Mouse (Mus musculus) kidney, embryonic 14.5 days (tissue): ENCODE data around the gene Dennd6a. TPM values are rescaled to one million over a fixed set of nuclear protein-coding genes. Genes with fewer than 3 reads are reported as not detected.
A peak's percentile ranks its signal among the peaks of the same experiment; 100 is the strongest.

Experiments used
- ATAC-seq: fragments of 200-750 bp; cut with Nextera tagmentation; 2 replicates; pipeline ENCODE4 v1.8.0; 2017; ENCODE audit warnings: moderate number of reproducible peaks, mild to moderate bottlenecking, moderate TSS enrichment, moderate library complexity; ENCODE audit not compliant: low FRiP score, low TSS enrichment
- H3K27ac ChIP-seq: fragments of 300-500 bp; sonication (generic); 2 replicates; pipeline ENCODE4 v1.5.1; 2014; ENCODE audit warnings: low read depth, mild to moderate bottlenecking, low read length, moderate library complexity, mixed read lengths
- H3K27me3 ChIP-seq: fragments of 300-500 bp; sonication (generic); 2 replicates; pipeline ENCODE4 v1.6.1; 2014; ENCODE audit warnings: mild to moderate bottlenecking, low read length; ENCODE audit not compliant: control insufficient read depth, insufficient read depth
- H3K36me3 ChIP-seq: fragments of 300-500 bp; sonication (generic); 2 replicates; pipeline ENCODE4 v1.6.1; 2014; ENCODE audit warnings: low read length, mixed read lengths; ENCODE audit not compliant: control insufficient read depth, insufficient read depth
- H3K4me1 ChIP-seq: fragments of 300-500 bp; sonication (generic); 2 replicates; pipeline ENCODE4 v1.6.1; 2014; ENCODE audit warnings: low read length, mixed read lengths; ENCODE audit not compliant: control insufficient read depth, insufficient read depth
- H3K4me2 ChIP-seq: fragments of 300-500 bp; sonication (generic); replicated peaks from 2 replicates; pipeline ENCODE4 v1.6.1; 2014; ENCODE audit warnings: low read depth, mild to moderate bottlenecking, low read length
- H3K4me3 ChIP-seq: fragments of 300-500 bp; sonication (generic); 2 replicates; pipeline ENCODE4 v1.5.1; 2014; ENCODE audit warnings: mild to moderate bottlenecking, low read length
- H3K9ac ChIP-seq: fragments of 300-500 bp; sonication (generic); 2 replicates; pipeline ENCODE4 v1.6.1; 2014; ENCODE audit warnings: low read depth, mild to moderate bottlenecking, low read length, moderate library complexity
- H3K9me3 ChIP-seq: fragments of 300-500 bp; sonication (generic); 2 replicates; pipeline ENCODE4 v1.6.1; 2016; ENCODE audit warnings: low read length; ENCODE audit not compliant: control insufficient read depth
- WGBS: fragments of 180-500 bp; shearing (Covaris S2); extraction: QIAGEN DNeasy Blood & Tissue Kit; methylation state at CpG from one replicate; pipeline ENCODE4 v1.1.7; 2014; 5-methylcytosine and 5-hydroxymethylcytosine counted together
- polyA plus RNA-seq: library from polyadenylated mRNA; unstranded; fragments of >200 nt; fragmentation: Nextera tagmentation; extraction: Ambion mirVana; gene quantifications from 2 replicates; pipeline ENCODE4 v1.2.1, GENCODE M21; 2014

Gene Dennd6a
- polyA plus RNA-seq, 1 experiment from 2014 or later, result 41.8 TPM

- 94% methylated on average over 5 of the region's 5 CpGs for WGBS
- no peak for ATAC-seq
Measured at GRCm38 (mm10) chr14:26626605-26627140, 53.0 kb downstream of the Dennd6a start.

GRCm38 (mm10) chr14:26637025-26637850 is 63.6 kb downstream of the Dennd6a start:
- H3K27me3 ChIP-seq, result no peaks in the 10 kb centered on the region
- H3K4me1 ChIP-seq, result peaks cover 8% of the 10 kb centered on the region
- peak overlapping the region; percentile 97 for H3K27ac ChIP-seq
- peak overlapping the region; percentile 94 for H3K4me3 ChIP-seq
- 29% methylated on average over 17 of the region's 17 CpGs for WGBS
- peak overlapping the region; percentile 97 for H3K9ac ChIP-seq
- no peak for ATAC-seq
- no peaks in the 10 kb centered on the region for H3K9me3 ChIP-seq
- peak overlapping the region; percentile 52 for H3K4me2 ChIP-seq
- peaks cover 10% of the 10 kb centered on the region for H3K36me3 ChIP-seq

More at GRCm38 (mm10) chr14:26626605-26627140, 53.0 kb downstream of the Dennd6a start:
- H3K4me2 ChIP-seq, result no peak overlapping the region
- no peaks in the 10 kb centered on the region for H3K27me3 ChIP-seq
- H3K4me3 ChIP-seq, result no peak overlapping the region
- H3K27ac ChIP-seq, result no peak overlapping the region
- no peak overlapping the region for H3K9ac ChIP-seq
- no peaks in the 10 kb centered on the region for H3K9me3 ChIP-seq
- H3K36me3 ChIP-seq, result peaks cover 73% of the 10 kb centered on the region
- no peaks in the 10 kb centered on the region for H3K4me1 ChIP-seq

- peak within 1 kb of the TSS; percentile 97 for H3K9ac ChIP-seq
- H3K4me1 ChIP-seq, result peaks cover 8% of the 10 kb centered on the region
- under 1% methylated on average over 80 of the region's 83 CpGs for WGBS
- H3K27ac ChIP-seq, result peak within 1 kb of the TSS; percentile 97
- H3K36me3 ChIP-seq, result 0 out of 2 replicates have a peak, but pooled peaks cover 3% of the 10 kb centered on the region
- peak within 1 kb of the TSS; percentile 62 for H3K4me2 ChIP-seq
- peak; percentile 99 for ATAC-seq
- no peaks in the 10 kb centered on the region for H3K9me3 ChIP-seq
- H3K4me3 ChIP-seq, result peak within 1 kb of the TSS; percentile 94
- no peaks in the 10 kb centered on the region for H3K27me3 ChIP-seq
Measured at GRCm38 (mm10) chr14:26637851-26638707, 64.4 kb downstream of the Dennd6a start, which contains the start of gene Arf4. Gene Arf4 (plus strand): TSS chr14:26638074.

- Histone ChIP-seq H3K4me2 (peak overlapping the region; percentile 62), H3K27ac (peak overlapping the region; percentile 97), H3K27me3 (no peaks in the 10 kb centered on the region), H3K9me3 (no peaks in the 10 kb centered on the region), H3K36me3 (no peaks in the 10 kb centered on the region), H3K4me3 (peak overlapping the region; percentile 94), H3K9ac (peak overlapping the region; percentile 97), H3K4me1 (peaks cover 8% of the 10 kb centered on the region)
- WGBS, result under 1% methylated on average over 16 of the region's 16 CpGs
- peak; percentile 55 for ATAC-seq
Measured at GRCm38 (mm10) chr14:26638708-26639084, 65.0 kb downstream of the Dennd6a start.

- 6% methylated on average over 11 of the region's 11 CpGs for WGBS
- peak overlapping the region; percentile 97; the same call in 1 of the 2 replicates for H3K27ac ChIP-seq
Measured at GRCm38 (mm10) chr14:26639251-26639650, 65.6 kb downstream of the Dennd6a start.

GRCm38 (mm10) chr14:26639961-26640360 is 66.3 kb downstream of the Dennd6a start:
- H3K9ac ChIP-seq, result peak overlapping the region; percentile 97
- peak overlapping the region; percentile 94 for H3K4me3 ChIP-seq
- H3K4me2 ChIP-seq, result peak overlapping the region; percentile 62
- 70% methylated on average over 2 of the region's 2 CpGs for WGBS
- no peaks in the 10 kb centered on the region for H3K27me3 ChIP-seq
- H3K4me1 ChIP-seq, result peaks cover 12% of the 10 kb centered on the region
- H3K9me3 ChIP-seq, result no peaks in the 10 kb centered on the region
- no peaks in the 10 kb centered on the region for H3K36me3 ChIP-seq
- no peak overlapping the region for H3K27ac ChIP-seq
- ATAC-seq, result no peak

More at GRCm38 (mm10) chr14:26639251-26639650, 65.6 kb downstream of the Dennd6a start:
- H3K4me3 ChIP-seq, result peak overlapping the region; percentile 94
- H3K9me3 ChIP-seq, result no peaks in the 10 kb centered on the region
- no peaks in the 10 kb centered on the region for H3K36me3 ChIP-seq
- peak overlapping the region; percentile 62 for H3K4me2 ChIP-seq
- H3K9ac ChIP-seq, result peak overlapping the region; percentile 97
- H3K27me3 ChIP-seq, result no peaks in the 10 kb centered on the region
- peaks cover 9% of the 10 kb centered on the region for H3K4me1 ChIP-seq
- ATAC-seq, result no peak

GRCm38 (mm10) chr14:26643006-26643624 is 69.5 kb downstream of the Dennd6a start:
- ATAC-seq, result no peak
- Histone ChIP-seq H3K27me3 (no peaks in the 10 kb centered on the region), H3K4me3 (no peak overlapping the region), H3K9me3 (no peaks in the 10 kb centered on the region), H3K4me2 (no peak overlapping the region), H3K36me3 (peaks cover 13% of the 10 kb centered on the region; the same call in 1 of the 2 replicates), H3K27ac (no peak overlapping the region), H3K9ac (no peak overlapping the region), H3K4me1 (peaks cover 7% of the 10 kb centered on the region)
- WGBS, result 76% methylated on average over 3 of the region's 3 CpGs

GRCm38 (mm10) chr14:26645989-26646650 is 72.5 kb downstream of the Dennd6a start:
- no peak overlapping the region for H3K27ac ChIP-seq
- H3K9me3 ChIP-seq, result no peaks in the 10 kb centered on the region

More at GRCm38 (mm10) chr14:26645989-26646650, 72.5 kb downstream of the Dennd6a start:
- Histone ChIP-seq H3K4me1 (peaks cover 4% of the 10 kb centered on the region; the same call in 1 of the 2 replicates), H3K4me2 (no peak overlapping the region), H3K36me3 (peaks cover 32% of the 10 kb centered on the region), H3K4me3 (no peak overlapping the region), H3K27me3 (no peaks in the 10 kb centered on the region), H3K9ac (no peak overlapping the region)
- ATAC-seq, result no peak
- WGBS, result 74% methylated on average over 5 of the region's 5 CpGs
